Mouse (Mus musculus) forebrain, embryonic 15.5 days (tissue): ENCODE measurements around the gene Leng1. TPM values are rescaled to one million over a fixed set of nuclear protein-coding genes. Genes with fewer than 3 reads are reported as not detected.

Experiments
- ATAC-seq: fragments of 200-750 bp; cut with Nextera tagmentation; replicated peaks from 2 replicates; pipeline ENCODE4 v1.8.0; 2017; ENCODE audit warnings: mild to moderate bottlenecking, moderate TSS enrichment, moderate library complexity
- H3K27ac ChIP-seq: fragments of 300-500 bp; sonication (generic); replicated peaks from 2 replicates; pipeline ENCODE4 v1.5.1; 2015; ENCODE audit warnings: mild to moderate bottlenecking, inconsistent platforms
- H3K27me3 ChIP-seq: fragments of 300-500 bp; sonication (generic); 2 replicates; pipeline ENCODE4 v1.6.1; 2015; ENCODE audit warnings: inconsistent platforms
- H3K36me3 ChIP-seq: fragments of 300-500 bp; sonication (generic); 2 replicates; pipeline ENCODE4 v1.6.1; 2015; ENCODE audit warnings: mild to moderate bottlenecking, inconsistent platforms
- H3K4me1 ChIP-seq: fragments of 300-500 bp; sonication (generic); 2 replicates; pipeline ENCODE4 v1.6.1; 2015; ENCODE audit warnings: inconsistent platforms
- H3K4me2 ChIP-seq: fragments of 300-500 bp; sonication (generic); replicated peaks from 2 replicates; pipeline ENCODE4 v1.6.1; 2015; ENCODE audit warnings: mild to moderate bottlenecking, inconsistent platforms
- H3K4me3 ChIP-seq: fragments of 300-500 bp; sonication (generic); 2 replicates; pipeline ENCODE4 v1.5.1; 2015; ENCODE audit warnings: mild to moderate bottlenecking, inconsistent platforms
- H3K9ac ChIP-seq: fragments of 300-500 bp; sonication (generic); replicated peaks from 2 replicates; pipeline ENCODE4 v1.6.1; 2015; ENCODE audit warnings: mild to moderate bottlenecking, inconsistent platforms
- H3K9me3 ChIP-seq: fragments of 300-500 bp; sonication (generic); 2 replicates; pipeline ENCODE4 v1.6.1; 2016; ENCODE audit warnings: inconsistent platforms
- WGBS: fragments of 180-500 bp; shearing (Covaris S2); methylation state at CpG from one replicate; pipeline ENCODE4 v1.1.7; 2015; ENCODE audit warnings: mixed read lengths; 5-methylcytosine and 5-hydroxymethylcytosine counted together
- polyA plus RNA-seq: library from polyadenylated mRNA; unstranded; fragments of >200 nt; fragmentation: Nextera tagmentation; extraction: Ambion mirVana; gene quantifications from 2 replicates; pipeline ENCODE4 v1.2.1, GENCODE M21; 2015

The Leng1 gene
- polyA plus RNA-seq, 1 experiment from 2014 or later: 15.7 TPM

GRCm38 (mm10) chr7:3684698-3685097 is 19.1 kb upstream of the Leng1 start:
- WGBS: 74% methylated on average over 8 of the region's 8 CpGs
- Histone ChIP-seq H3K9me3 (no peaks in the 10 kb centered on the region), H3K9ac (no peak overlapping the region), H3K27me3 (no peaks in the 10 kb centered on the region), H3K27ac (peak overlapping the region; percentile 55), H3K36me3 (peaks cover 25% of the 10 kb centered on the region), H3K4me3 (no peak overlapping the region), H3K4me1 (peaks cover 7% of the 10 kb centered on the region; the same call in 1 of the 2 replicates), H3K4me2 (no peak overlapping the region)
- ATAC-seq: peak; percentile 17; the same call in 1 of the 2 replicates

GRCm38 (mm10) chr7:3683908-3684550 is 18.4 kb upstream of the Leng1 start:
- Histone ChIP-seq H3K27me3 (no peaks in the 10 kb centered on the region), H3K27ac (peak overlapping the region; percentile 59), H3K9ac (no peak overlapping the region), H3K4me1 (peaks cover 7% of the 10 kb centered on the region; the same call in 1 of the 2 replicates), H3K4me2 (no peak overlapping the region), H3K4me3 (no peak overlapping the region), H3K9me3 (no peaks in the 10 kb centered on the region), H3K36me3 (peaks cover 25% of the 10 kb centered on the region)
- WGBS: 64% methylated on average over 10 of the region's 10 CpGs
- ATAC-seq: peak; percentile 63

- no peak for ATAC-seq
- Histone ChIP-seq H3K36me3 (peaks cover 7% of the 10 kb centered on the region; the same call in 1 of the 2 replicates), H3K27ac (no peak within 1 kb of the TSS), H3K9ac (no peak within 1 kb of the TSS), H3K4me1 (no peaks in the 10 kb centered on the region), H3K27me3 (no peaks in the 10 kb centered on the region), H3K4me3 (no peak within 1 kb of the TSS), H3K4me2 (no peak within 1 kb of the TSS), H3K9me3 (no peaks in the 10 kb centered on the region)
- WGBS: 50% methylated on average over 9 of the region's 9 CpGs
These were observed 11.7 kb upstream of the Leng1 start, which contains the start of gene Tmc4 for GRCm38 (mm10) chr7:3677342-3677741. Tmc4 (minus strand) TSS chr7:3677553.

- Histone ChIP-seq H3K27ac (no peak overlapping the region), H3K4me1 (no peaks in the 10 kb centered on the region), H3K4me3 (no peak overlapping the region), H3K9ac (no peak overlapping the region), H3K9me3 (no peaks in the 10 kb centered on the region), H3K27me3 (no peaks in the 10 kb centered on the region), H3K36me3 (peaks cover 7% of the 10 kb centered on the region; the same call in 1 of the 2 replicates), H3K4me2 (no peak overlapping the region)
- no peak for ATAC-seq
- WGBS: 89% methylated on average over 12 of the region's 12 CpGs
These were observed 10.7 kb upstream of the Leng1 start for GRCm38 (mm10) chr7:3676371-3676770.

GRCm38 (mm10) chr7:3675228-3675548 is 9.5 kb upstream of the Leng1 start:
- Histone ChIP-seq H3K9ac (no peak overlapping the region), H3K4me3 (no peak overlapping the region), H3K4me2 (no peak overlapping the region), H3K36me3 (peaks cover 7% of the 10 kb centered on the region; the same call in 1 of the 2 replicates), H3K27me3 (no peaks in the 10 kb centered on the region), H3K9me3 (no peaks in the 10 kb centered on the region), H3K27ac (no peak overlapping the region), H3K4me1 (no peaks in the 10 kb centered on the region)
- 80% methylated on average over 3 of the region's 3 CpGs for WGBS
- ATAC-seq: no peak

- Histone ChIP-seq H3K27me3 (no peaks in the 10 kb centered on the region), H3K4me1 (no peaks in the 10 kb centered on the region), H3K4me3 (no peak overlapping the region), H3K9me3 (no peaks in the 10 kb centered on the region), H3K4me2 (no peak overlapping the region), H3K27ac (no peak overlapping the region), H3K9ac (no peak overlapping the region), H3K36me3 (peaks cover 7% of the 10 kb centered on the region; the same call in 1 of the 2 replicates)
- ATAC-seq: peak; percentile 93
- 74% methylated on average over 10 of the region's 10 CpGs for WGBS
These were observed 9.0 kb upstream of the Leng1 start for GRCm38 (mm10) chr7:3674507-3675227.

- H3K9ac ChIP-seq: no peak overlapping the region
- H3K9me3 ChIP-seq: no peaks in the 10 kb centered on the region
- no peak overlapping the region for H3K4me3 ChIP-seq
- no peak overlapping the region for H3K4me2 ChIP-seq
- peaks cover 19% of the 10 kb centered on the region for H3K4me1 ChIP-seq
- peaks cover 11% of the 10 kb centered on the region for H3K36me3 ChIP-seq
- ATAC-seq: no peak
- 18% methylated on average over 14 of the region's 14 CpGs for WGBS
- no peaks in the 10 kb centered on the region for H3K27me3 ChIP-seq
- no peak overlapping the region for H3K27ac ChIP-seq
These were observed 1.3 kb upstream of the Leng1 start for GRCm38 (mm10) chr7:3666921-3667391.

GRCm38 (mm10) chr7:3664524-3665214 is 971 bp downstream of the Leng1 start:
- 27% methylated on average over 15 of the region's 15 CpGs for WGBS

GRCm38 (mm10) chr7:3658578-3658977 is 7.1 kb downstream of the Leng1 start:
- no peak for ATAC-seq
- no peak overlapping the region for H3K4me3 ChIP-seq
- H3K9me3 ChIP-seq: no peaks in the 10 kb centered on the region
- H3K4me1 ChIP-seq: peaks cover 2% of the 10 kb centered on the region
- H3K4me2 ChIP-seq: no peak overlapping the region
- H3K36me3 ChIP-seq: peaks cover 93% of the 10 kb centered on the region
- H3K27ac ChIP-seq: no peak overlapping the region
- H3K9ac ChIP-seq: no peak overlapping the region
- H3K27me3 ChIP-seq: no peaks in the 10 kb centered on the region
- whole genome bisulfite sequencing: 98% methylated on average over 14 of the region's 14 CpGs

More at GRCm38 (mm10) chr7:3664524-3665214, 971 bp downstream of the Leng1 start:
- peak overlapping the region; percentile 68 for H3K4me2 ChIP-seq
- ATAC-seq: peak; percentile 25
- H3K9ac ChIP-seq: peak overlapping the region; percentile 56
- peaks cover 19% of the 10 kb centered on the region for H3K4me1 ChIP-seq
- H3K27me3 ChIP-seq: no peaks in the 10 kb centered on the region
- peaks cover 32% of the 10 kb centered on the region for H3K36me3 ChIP-seq
- H3K4me3 ChIP-seq: peak overlapping the region; percentile 67
- no peaks in the 10 kb centered on the region for H3K9me3 ChIP-seq
- H3K27ac ChIP-seq: peak overlapping the region; percentile 76

- H3K9me3 ChIP-seq: no peaks in the 10 kb centered on the region
- no peak overlapping the region for H3K4me2 ChIP-seq
- ATAC-seq: no peak; the same call in 1 of the 2 replicates
- no peaks in the 10 kb centered on the region for H3K4me1 ChIP-seq
- H3K9ac ChIP-seq: no peak overlapping the region
- peaks cover 99% of the 10 kb centered on the region for H3K36me3 ChIP-seq
- H3K27ac ChIP-seq: no peak overlapping the region
- H3K4me3 ChIP-seq: no peak overlapping the region
- H3K27me3 ChIP-seq: no peaks in the 10 kb centered on the region
- 90% methylated on average over 4 of the region's 4 CpGs for WGBS
These were observed 8.7 kb downstream of the Leng1 start for GRCm38 (mm10) chr7:3656966-3657365.

- Histone ChIP-seq H3K4me1 (peaks cover 40% of the 10 kb centered on the region), H3K27me3 (no peaks in the 10 kb centered on the region), H3K27ac (0 out of 2 replicates have a peak overlapping the region, but pooled peaks have one; percentile 98), H3K9ac (peak overlapping the region; percentile 93), H3K9me3 (no peaks in the 10 kb centered on the region), H3K4me2 (peak overlapping the region; percentile 76), H3K4me3 (peak overlapping the region; percentile 74), H3K36me3 (peaks cover 20% of the 10 kb centered on the region)
- ATAC-seq: no peak
- 72% methylated on average over 4 of the region's 4 CpGs for WGBS
These were observed 19.0 kb downstream of the Leng1 start for GRCm38 (mm10) chr7:3646641-3647040.

GRCm38 (mm10) chr7:3646188-3646587 is 19.5 kb downstream of the Leng1 start:
- H3K27ac ChIP-seq: peak overlapping the region; percentile 98

More at GRCm38 (mm10) chr7:3646188-3646587, 19.5 kb downstream of the Leng1 start:
- Histone ChIP-seq H3K36me3 (peaks cover 19% of the 10 kb centered on the region), H3K4me2 (peak overlapping the region; percentile 76), H3K4me3 (peak overlapping the region; percentile 74), H3K27me3 (no peaks in the 10 kb centered on the region), H3K4me1 (peaks cover 40% of the 10 kb centered on the region), H3K9me3 (no peaks in the 10 kb centered on the region), H3K9ac (peak overlapping the region; percentile 93)
- no peak for ATAC-seq
- 20% methylated on average over 9 of the region's 9 CpGs for WGBS
